Mouse (Mus musculus) brain, embryonic 14.5 days (tissue): ENCODE results near the gene Lrrc45.
"Not testable (repeated sequence)": the region's sequence is repeated elsewhere in the genome, so short reads cannot be mapped to it uniquely, and the experiment has no call there.

Experiments
- CTCF ChIP-seq: fragments of 200-500 bp; IDR thresholded peaks from 2 replicates; pipeline ENCODE4 v1.5.1; 2012; ENCODE audit warnings: inconsistent platforms, mild to moderate bottlenecking, moderate library complexity, borderline replicate concordance; ENCODE audit not compliant: insufficient read depth, insufficient read length; ENCODE audit errors: extremely low read depth
- POLR2A ChIP-seq: fragments of 200-500 bp; IDR thresholded peaks from 2 replicates; pipeline ENCODE4 v1.6.1; 2012; ENCODE audit warnings: mild to moderate bottlenecking, inconsistent platforms, borderline replicate concordance; ENCODE audit not compliant: poor library complexity, insufficient read depth, insufficient read length, severe bottlenecking; ENCODE audit errors: extremely low read depth

GRCm38 (mm10) chr11:120729432-120730050, 15.8 kb downstream of the Lrrc45 start:
- not testable (repeated sequence) for TF ChIP-seq CTCF, POLR2A
